ENCODE assay signal across 9 mouse cellular contexts in the genomic region with DNA sequence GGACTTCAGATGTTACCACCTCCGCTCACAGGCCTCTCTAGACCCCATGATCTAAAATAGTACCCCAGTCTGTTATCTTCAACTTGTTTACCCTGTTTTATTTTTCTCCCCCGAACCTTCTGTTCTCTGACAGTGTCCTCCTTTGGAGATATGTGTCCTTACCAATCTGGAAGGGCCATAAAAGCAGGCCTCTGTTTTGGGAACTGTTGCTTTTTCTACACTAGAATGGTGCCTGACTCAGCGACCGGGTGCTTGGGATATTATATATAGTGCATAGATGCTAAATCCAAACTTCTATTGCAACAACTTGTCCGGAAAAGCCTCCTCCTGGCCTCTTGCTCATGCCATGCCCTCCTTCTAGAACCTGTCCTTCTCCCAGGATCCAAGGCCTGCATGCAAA. TPM values are rescaled to one million over a fixed set of nuclear protein-coding genes. Genes with fewer than 3 reads are reported as not detected.
A peak's percentile ranks its signal among the peaks of the same experiment; 100 is the strongest.
DNase-seq lines count a peak whose midpoint lies in the region; ATAC-seq and TF ChIP-seq lines count a peak whose summit lies in the region.
"Had no signal": no experiment of that assay in that cellular context is flagged by ENCODE, and none has a peak within 500 bp of the region (broad histone marks: within the 10 kb centered on the region; RNA-seq: fewer than 3 reads in every experiment).

No protein-coding gene starts in this region.

- no peak for DNase-seq in heart, adult 11 months
- no peak for DNase-seq in left cerebral cortex, adult 2 months (ENCODE audit: extremely low spot score in 1 of 2, low spot score in 2 of 2)
- DNase-seq in left cerebral cortex, postnatal 4 days, result no peak
- no peak for DNase-seq in cerebellum, adult 11 months
- DNase-seq in gastrocnemius, postnatal 14 days, result no peak
- DNase-seq: thymus, postnatal 36 days had no signal

- H3K9ac ChIP-seq in heart, embryonic 11.5 days (ENCODE audit: low read depth, low read length), result peak overlapping the region; percentile 28; the same call in 1 of the 2 replicates
- peak overlapping the region; percentile 99 for H3K9ac ChIP-seq in embryonic facial prominence, embryonic 13.5 days
- H3K9ac ChIP-seq in midbrain, embryonic 13.5 days (replicated peaks), result no peak overlapping the region

- H3K36me3 ChIP-seq in heart, embryonic 11.5 days (ENCODE audit: control insufficient read depth, insufficient read depth, low read length), result peaks cover 4% of the 10 kb centered on the region; the same call in 1 of the 2 replicates
- peaks cover 52% of the 10 kb centered on the region for H3K36me3 ChIP-seq in embryonic facial prominence, embryonic 13.5 days
- no peaks in the 10 kb centered on the region for H3K36me3 ChIP-seq in midbrain, embryonic 13.5 days

- H3K4me1 ChIP-seq in heart, embryonic 11.5 days (ENCODE audit: control insufficient read depth, insufficient read depth, low read length), result peaks cover 87% of the 10 kb centered on the region
- peaks cover 88% of the 10 kb centered on the region for H3K4me1 ChIP-seq in embryonic facial prominence, embryonic 13.5 days
- peaks cover 64% of the 10 kb centered on the region for H3K4me1 ChIP-seq in midbrain, embryonic 13.5 days (replicated peaks)

- no peaks in the 10 kb centered on the region for H3K9me3 ChIP-seq in heart, embryonic 11.5 days (replicated peaks; ENCODE audit: control insufficient read depth, low read length)
- no peaks in the 10 kb centered on the region for H3K9me3 ChIP-seq in embryonic facial prominence, embryonic 13.5 days
- H3K9me3 ChIP-seq in midbrain, embryonic 13.5 days, result no peaks in the 10 kb centered on the region

- 0 out of 2 replicates have a peak overlapping the region, but pooled peaks have one; percentile 18 for H3K27ac ChIP-seq in heart, embryonic 11.5 days (ENCODE audit: low read depth, low read length)
- peak overlapping the region; percentile 75 for H3K27ac ChIP-seq in left cerebral cortex, adult 2 months
- 0 out of 2 replicates have a peak overlapping the region, but pooled peaks have one; percentile 60 for H3K27ac ChIP-seq in embryonic facial prominence, embryonic 13.5 days
- no peak overlapping the region for H3K27ac ChIP-seq in midbrain, embryonic 13.5 days

- TF ChIP-seq CTCF in left cerebral cortex, adult 2 months (IDR thresholded peaks at IDR 0.05), result no peak

- H3K27me3 ChIP-seq in heart, embryonic 11.5 days (ENCODE audit: control insufficient read depth, insufficient read depth, low read length), result no peaks in the 10 kb centered on the region
- H3K27me3 ChIP-seq in embryonic facial prominence, embryonic 13.5 days, result no peaks in the 10 kb centered on the region
- H3K27me3 ChIP-seq in midbrain, embryonic 13.5 days, result peaks cover 11% of the 10 kb centered on the region

- 64% methylated on average over 5 of the region's 5 CpGs for WGBS in heart, embryonic 11.5 days (ENCODE audit: insufficient replicate concordance)
- WGBS in embryonic facial prominence, embryonic 13.5 days, result 78% methylated on average over 5 of the region's 5 CpGs
- 88% methylated on average over 5 of the region's 5 CpGs for WGBS in midbrain, embryonic 13.5 days

- no peak for ATAC-seq in heart, embryonic 11.5 days (replicated peaks; ENCODE audit: insufficient number of reproducible peaks, low FRiP score, low TSS enrichment)
- ATAC-seq in embryonic facial prominence, embryonic 13.5 days (ENCODE audit: insufficient number of reproducible peaks, insufficient read depth, low FRiP score, low TSS enrichment, low read depth), result no peak
- ATAC-seq in midbrain, embryonic 13.5 days, result no peak

- H3K4me3 ChIP-seq in heart, embryonic 11.5 days (ENCODE audit: low read depth, low read length), result no peak overlapping the region
- H3K4me3 ChIP-seq in left cerebral cortex, adult 2 months, result no peak overlapping the region
- H3K4me3 ChIP-seq in embryonic facial prominence, embryonic 13.5 days, result peak overlapping the region; percentile 89
- no peak overlapping the region for H3K4me3 ChIP-seq in midbrain, embryonic 13.5 days (replicated peaks)

- intact Hi-C loops in left cerebral cortex, adult 2 months (cut with DNase I), result no loop called here
- intact Hi-C loops in left cerebral cortex, postnatal 4 days (cut with DNase I), result loop anchor here (10.0 kb wide), 1 partner anchor 451 kb away; no protein-coding TSS in a partner anchor
- intact Hi-C loops in gastrocnemius, postnatal 14 days (cut with DNase I; ENCODE audit: low total_unique reads), result no loop called here

- H3K4me2 ChIP-seq in heart, embryonic 11.5 days, result peak overlapping the region; percentile 96
- peak overlapping the region; percentile 99 for H3K4me2 ChIP-seq in embryonic facial prominence, embryonic 13.5 days
- H3K4me2 ChIP-seq in midbrain, embryonic 13.5 days (replicated peaks), result peak overlapping the region; percentile 18; the same call in 1 of the 2 replicates

RNA-seq across cellular contexts. Expression of gene Arhgef17, which starts 7.7 kb away (rescaled TPM):
- 8.5 and 8.8 TPM in 2 replicates for polyA plus RNA-seq in heart, embryonic 11.5 days (2014; fragmentation: Nextera tagmentation; extraction: Ambion mirVana)
- 100 to 1,000 TPM; 134 to 142 TPM for total RNA-seq in left cerebral cortex, adult 2 months (2021)
- total RNA-seq in left cerebral cortex, postnatal 4 days (2021), result 10 to 100 TPM; 44.2 to 45.3 TPM
- 8.0 and 8.3 TPM in 2 replicates for polyA plus RNA-seq in embryonic facial prominence, embryonic 13.5 days (2015; fragmentation: Nextera tagmentation; extraction: Ambion mirVana)
- 5.8 and 5.9 TPM in 2 replicates for polyA plus RNA-seq in midbrain, embryonic 13.5 days (2015; fragmentation: Nextera tagmentation; extraction: Ambion mirVana)
- total RNA-seq in gastrocnemius, postnatal 14 days (2021), result 10 to 100 TPM; 21.9 to 25.7 TPM

RNA-seq across cellular contexts. Expression of gene P2ry6, which starts 50.2 kb away (rescaled TPM):
- polyA plus RNA-seq in heart, embryonic 11.5 days (2014; fragmentation: Nextera tagmentation; extraction: Ambion mirVana), result 2.1 and 2.8 TPM in 2 replicates
- 1 to 10 TPM; 2.3 to 4.0 TPM for total RNA-seq in left cerebral cortex, adult 2 months (2021)
- total RNA-seq in left cerebral cortex, postnatal 4 days (2021), result 1 to 10 TPM; 2.0 to 2.5 TPM
- polyA plus RNA-seq in embryonic facial prominence, embryonic 13.5 days (2015; fragmentation: Nextera tagmentation; extraction: Ambion mirVana), result 3.6 and 5.6 TPM in 2 replicates
- polyA plus RNA-seq in midbrain, embryonic 13.5 days (2015; fragmentation: Nextera tagmentation; extraction: Ambion mirVana), result 1.9 and 2.7 TPM in 2 replicates
- 1 to 10 TPM; 1.6 to 2.1 TPM for total RNA-seq in gastrocnemius, postnatal 14 days (2021)

Comparison
In these comparisons a context has a peak if more than half of its experiments do, and no peak if none do; other contexts are left out.
1. H3K4me2 ChIP-seq: peak in every context shown above with its lines; median percentile 99 in embryonic facial prominence, embryonic 13.5 days; 96 in heart, embryonic 11.5 days; 18 in midbrain, embryonic 13.5 days.